Mouse (Mus musculus) layer of hippocampus, adult 2 months (tissue): ENCODE measurements at regions not wholly inside any gene's neighbourhood (a gene's known extent, or its start where the extent isn't known, plus 50 kb on each side); places are given as distances from the start of the nearest gene placed in this dataset.

Source experiments
- DNase-seq, 2 experiments: peaks; one replicate each; pipeline ENCODE4 v3.0.0; 2022; ENCODE audit warnings: low spot score in 2 of 2
- H3K27ac ChIP-seq: fragments of 200-600 bp; 2 replicates; pipeline ENCODE4 v1.8.1; 2022
- H3K4me3 ChIP-seq: fragments of 200-600 bp; 2 replicates; pipeline ENCODE4 v1.8.1; 2022; ENCODE audit warnings: mild to moderate bottlenecking
- CTCF ChIP-seq: fragments of 200-600 bp; conservative IDR thresholded peaks from 2 replicates; pipeline ENCODE4 v1.8.1; 2022; ENCODE audit warnings: antibody characterized with exemption, mild to moderate bottlenecking, moderate library complexity

DNA sequence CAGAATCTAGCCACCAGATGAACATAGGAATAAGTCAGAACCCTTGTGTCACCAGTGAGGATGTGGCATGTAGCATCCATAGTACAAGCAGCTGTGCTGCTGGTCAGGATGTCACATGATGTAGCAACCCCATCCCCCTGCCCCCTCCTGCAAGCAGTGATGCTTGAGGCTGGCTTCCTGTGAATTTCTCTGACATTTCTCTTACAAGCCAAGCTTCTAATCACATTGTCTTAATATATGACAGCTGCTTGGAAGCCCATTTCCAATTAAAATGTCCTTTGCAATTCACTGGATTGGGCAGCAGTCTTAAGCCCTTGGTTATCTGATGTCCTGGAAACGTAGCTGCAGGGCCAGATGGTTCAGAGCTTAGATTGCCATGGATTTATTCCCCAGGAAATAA is 114.8 kb downstream of the Diras2 start:
- Histone ChIP-seq H3K27ac (no peak overlapping the region), H3K4me3 (no peak overlapping the region)
- no peak for DNase-seq
- TF ChIP-seq CTCF: no peak

DNA sequence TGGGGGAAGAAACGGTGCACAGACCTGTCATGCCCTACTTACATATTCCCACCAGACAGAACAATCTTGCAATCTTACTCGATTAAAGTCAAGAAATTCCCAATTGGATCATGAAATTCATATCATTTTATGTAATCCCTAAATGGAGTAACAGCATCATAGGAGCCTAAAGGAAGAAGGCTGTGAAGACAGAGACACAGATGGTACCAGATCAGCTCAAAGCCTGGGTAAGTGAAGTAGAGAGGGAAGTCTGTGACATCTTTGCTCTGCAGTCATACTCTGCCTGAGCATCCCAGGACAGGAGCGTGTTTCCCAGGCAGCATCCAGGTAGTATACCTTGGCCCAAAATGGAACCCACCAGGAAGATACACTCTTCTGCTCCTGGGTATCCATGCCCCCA is 108.6 kb downstream of the Diras2 start:
- Histone ChIP-seq H3K27ac (no peak overlapping the region), H3K4me3 (no peak overlapping the region)
- DNase-seq: no peak
- no peak for TF ChIP-seq CTCF

- DNase-seq: no peak
- no peak for TF ChIP-seq CTCF
- H3K27ac ChIP-seq: no peak overlapping the region
- H3K4me3 ChIP-seq: no peak overlapping the region
These were observed 102.6 kb downstream of the Diras2 start for GRCm38 (mm10) chr13:52428527-52428926.

DNA sequence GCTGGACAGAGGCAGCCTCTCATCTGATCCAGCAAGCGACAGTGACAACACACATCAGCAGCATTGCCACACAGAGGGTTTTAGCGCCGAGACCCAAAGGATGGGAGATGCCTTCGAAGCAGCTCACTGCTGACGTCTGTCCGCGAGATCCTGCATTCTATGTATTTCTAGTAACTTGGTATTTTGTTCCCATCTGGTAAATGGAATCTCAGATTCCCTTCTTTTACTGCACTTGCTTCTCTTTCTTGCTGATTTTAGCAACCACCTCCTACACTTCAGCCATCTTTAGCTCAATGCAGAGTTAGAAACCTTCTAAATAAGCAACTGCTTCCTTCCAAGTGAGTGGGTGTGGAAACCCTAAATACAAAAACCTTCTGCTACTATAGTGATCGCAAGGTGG is 94.3 kb downstream of the Diras2 start:
- no peak overlapping the region for H3K4me3 ChIP-seq
- DNase-seq: peak in 1 of 2 experiments; percentile 31
- H3K27ac ChIP-seq: 0 out of 2 replicates have a peak overlapping the region, but pooled peaks have one; percentile 7
- TF ChIP-seq CTCF: no peak

DNA sequence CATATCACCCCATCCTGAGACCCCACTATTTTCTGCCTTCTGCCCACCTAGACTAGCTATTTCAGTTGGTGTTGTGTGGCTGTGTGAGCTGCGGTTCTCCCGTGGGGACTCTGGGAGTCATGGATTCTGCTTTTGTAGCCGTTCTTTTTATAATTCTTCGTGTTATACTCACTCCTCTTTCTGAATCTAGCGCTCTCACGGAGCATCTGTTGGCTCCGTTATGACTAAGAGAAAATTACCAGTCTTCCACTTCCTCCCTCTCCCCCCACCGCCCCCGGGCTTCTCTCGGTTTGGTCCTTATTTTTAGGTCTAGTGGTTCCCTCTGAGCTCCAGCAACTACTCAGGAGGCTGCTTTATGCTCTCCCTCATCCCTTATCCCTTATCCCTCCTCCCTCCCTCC is 85.6 kb downstream of the Diras2 start:
- no peak overlapping the region for H3K4me3 ChIP-seq
- 0 out of 2 replicates have a peak overlapping the region, but pooled peaks have one; percentile 53 for H3K27ac ChIP-seq
- TF ChIP-seq CTCF: no peak
- peak; percentile 53 to 77 for DNase-seq

- no peak for TF ChIP-seq CTCF
- DNase-seq: no peak
- Histone ChIP-seq H3K4me3 (no peak overlapping the region), H3K27ac (no peak overlapping the region)
These were observed 82.2 kb downstream of the Diras2 start for GRCm38 (mm10) chr13:52448902-52449301.

DNA sequence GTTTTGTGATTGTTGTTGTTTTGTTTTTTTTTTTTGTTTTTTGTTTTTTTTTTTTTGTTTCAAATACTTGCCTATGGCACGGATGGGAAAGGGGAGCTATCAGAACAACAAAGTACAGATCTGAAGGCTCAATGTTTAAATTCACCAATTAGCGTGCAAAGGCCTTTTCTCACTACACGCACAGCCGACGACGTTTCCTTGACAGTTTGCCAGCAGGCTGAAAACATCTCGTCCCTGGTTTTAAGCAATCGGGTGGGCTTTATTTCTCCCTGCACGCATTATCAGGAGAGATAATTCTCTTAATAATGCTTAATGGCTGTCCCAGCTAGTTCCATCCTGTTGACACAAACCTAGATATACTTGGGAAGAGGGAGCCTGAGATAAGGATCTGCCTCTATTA is 79.6 kb downstream of the Diras2 start:
- Histone ChIP-seq H3K4me3 (no peak overlapping the region), H3K27ac (no peak overlapping the region)
- TF ChIP-seq CTCF: no peak
- DNase-seq: no peak

GRCm38 (mm10) chr13:52452291-52452690 is 78.8 kb downstream of the Diras2 start:
- Histone ChIP-seq H3K4me3 (no peak overlapping the region), H3K27ac (no peak overlapping the region)
- DNase-seq: no peak
- TF ChIP-seq CTCF: no peak
